Mouse (Mus musculus): ENCODE results near the gene Erp29. TPM values are rescaled to one million over a fixed set of nuclear protein-coding genes. Genes with fewer than 3 reads are reported as not detected.

The Erp29 gene
- polyA plus RNA-seq, 1 experiment: 282 TPM

DNA sequence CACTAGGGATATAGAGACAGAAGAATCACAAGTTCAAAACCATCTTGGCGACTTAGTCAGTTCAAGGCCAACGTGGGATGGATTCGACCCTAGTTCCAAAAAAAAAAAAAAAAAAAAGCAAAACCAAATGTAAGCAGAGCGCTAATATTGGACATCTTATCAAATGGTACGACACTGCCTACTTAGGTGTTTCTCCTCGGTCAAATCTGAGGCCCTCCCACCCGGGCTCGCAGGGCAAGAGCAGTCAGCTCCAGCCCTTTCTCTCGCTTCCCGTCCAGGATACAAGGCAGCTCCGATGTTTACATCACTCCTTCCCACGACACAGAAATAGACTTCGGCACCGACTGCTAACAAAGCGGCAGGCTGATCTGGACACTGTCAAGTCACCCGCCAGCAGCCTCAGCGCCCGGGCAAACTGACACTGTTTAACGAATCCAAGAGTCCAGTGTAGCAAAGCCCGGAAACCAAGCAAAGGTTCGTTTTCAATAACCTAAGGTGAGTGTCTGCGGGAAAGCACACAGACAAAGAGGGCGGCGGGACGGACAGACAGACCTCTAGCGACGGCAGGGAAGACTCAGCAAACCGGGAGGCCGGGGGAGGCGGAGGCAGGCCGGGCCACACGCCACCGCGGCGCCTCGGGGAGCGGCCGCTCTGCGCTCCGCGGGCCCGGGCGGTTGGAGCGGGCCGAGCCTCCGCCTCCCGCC, 67.4 kb downstream of the Erp29 start:
- TF ChIP-seq GATA1 (IDR thresholded peaks at IDR 0.05; ENCODE audit: low read length): no peak

DNA sequence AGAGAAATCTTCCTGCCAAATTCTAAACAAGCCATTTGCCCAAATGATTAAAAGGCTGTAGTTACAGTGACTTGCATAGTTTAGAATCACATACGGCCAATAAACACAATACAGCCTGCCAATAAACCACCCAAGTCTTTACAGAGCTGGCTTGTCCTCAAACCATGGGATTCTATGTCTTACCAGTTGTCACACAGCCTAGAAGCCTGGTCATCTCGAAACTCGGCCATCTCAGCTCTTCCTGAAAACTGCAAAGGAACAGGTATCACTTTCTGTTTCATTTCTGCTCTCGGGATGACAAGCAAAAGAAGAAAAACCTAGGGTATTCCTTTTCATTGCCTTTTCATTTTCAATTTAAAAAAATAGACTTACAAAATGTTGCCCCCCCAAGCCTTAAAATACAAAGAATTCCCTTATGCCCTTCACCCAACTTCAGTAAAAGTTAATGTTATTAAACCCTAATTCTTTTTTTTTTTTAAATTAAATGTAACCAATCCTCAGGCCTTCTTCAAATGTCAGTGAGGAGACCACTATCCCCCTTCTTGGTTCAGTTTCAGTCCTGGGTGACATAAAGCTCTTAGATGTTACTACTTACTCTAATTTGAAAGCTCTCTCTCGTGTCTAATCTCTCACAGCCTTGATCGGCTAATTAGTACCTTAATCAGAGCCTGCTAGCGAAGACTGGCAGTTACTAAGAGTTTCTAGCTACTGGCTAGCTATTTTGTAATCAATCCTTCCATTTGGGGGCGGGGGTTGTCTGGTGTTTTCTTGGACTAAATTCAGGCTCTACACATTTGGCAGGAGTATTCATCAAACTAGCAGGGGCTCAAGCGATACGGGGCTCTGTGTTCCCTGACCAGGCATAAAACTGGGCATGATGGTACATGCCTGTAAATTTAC, 68.2 kb downstream of the Erp29 start:
- no peak for TF ChIP-seq GATA1 (IDR thresholded peaks at IDR 0.05; ENCODE audit: low read length)

DNA sequence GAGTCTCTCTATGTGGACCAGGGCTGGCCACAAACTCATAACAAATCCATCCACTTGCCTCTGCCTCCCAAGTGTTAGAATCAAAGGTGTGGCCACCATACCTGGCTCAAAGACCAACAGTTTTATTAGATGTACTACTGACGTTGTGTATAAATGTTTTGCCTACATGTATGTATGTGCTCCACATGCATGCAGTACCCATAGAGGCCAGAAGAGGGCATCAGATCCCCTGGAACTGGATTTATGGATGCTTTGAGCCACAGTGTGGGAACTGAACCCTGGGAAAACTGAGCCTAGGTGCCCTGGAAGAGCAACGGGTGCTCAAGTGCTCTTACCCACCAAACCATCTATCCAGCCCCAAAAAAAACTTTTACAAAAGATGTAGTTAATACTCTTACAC, 71.6 kb downstream of the Erp29 start:
- no peak for TF ChIP-seq GATA1 (IDR thresholded peaks at IDR 0.05; ENCODE audit: low read length)

DNA sequence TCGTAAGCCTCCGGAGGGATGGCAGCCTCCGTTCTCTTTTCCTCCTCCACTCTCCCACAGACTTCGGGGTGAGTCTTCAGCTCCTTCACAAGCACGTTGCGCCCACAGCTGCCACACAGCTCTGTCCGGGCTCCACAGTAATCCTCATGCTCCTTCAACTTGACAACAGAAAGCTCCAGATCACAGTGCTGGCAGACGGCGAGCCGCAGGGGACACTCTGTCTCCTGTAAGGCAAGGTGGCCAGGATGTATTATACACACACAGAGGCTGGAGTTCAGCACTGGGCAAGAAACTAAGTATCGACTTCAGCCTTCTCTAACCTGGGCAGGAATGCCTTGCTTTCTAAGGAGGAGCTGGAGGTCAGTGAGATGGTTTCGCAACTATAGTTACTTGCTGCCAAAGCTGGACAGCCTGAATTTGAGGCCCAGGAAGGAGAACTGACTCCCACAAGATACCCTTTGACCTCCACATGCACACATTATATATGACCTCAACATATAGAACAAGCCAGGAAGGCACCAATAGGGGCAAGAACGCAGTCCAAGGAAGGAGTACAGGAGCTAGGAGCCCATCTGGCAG, 73.5 kb downstream of the Erp29 start:
- no peak for TF ChIP-seq GATA1 (IDR thresholded peaks at IDR 0.05; ENCODE audit: low read length)

Other genes with a start within 250 kb of the Erp29 start
- gene Rpl6, start 248.0 kb downstream of the Erp29 start, polyA plus RNA-seq (2012): 121 and 756 TPM in 2 replicates
- 15.6 and 19.3 TPM in 2 replicates for gene Hectd4, start 232.3 kb downstream of the Erp29 start, polyA plus RNA-seq (2012)
- gene Trafd1, start 66.9 kb downstream of the Erp29 start, polyA plus RNA-seq (2012): 14.7 and 17.8 TPM in 2 replicates
- gene Naa25, start 54.6 kb downstream of the Erp29 start, polyA plus RNA-seq (2012): 5.2 and 5.3 TPM in 2 replicates
- gene Tmem116, start 613 bp downstream of the Erp29 start, polyA plus RNA-seq (2012): 2.0 TPM in 2 replicates
- gene Adam1b, start 50.9 kb upstream of the Erp29 start, polyA plus RNA-seq (2012): not detected in 2 replicates
- gene Adam1a, start 93.0 kb upstream of the Erp29 start, polyA plus RNA-seq (2012): 0.11 and 0.15 TPM in 2 replicates
- not detected in 2 replicates for gene Gm42878, start 93.0 kb upstream of the Erp29 start, polyA plus RNA-seq (2012)
- gene Mapkapk5, start 93.4 kb upstream of the Erp29 start, polyA plus RNA-seq (2012): 52.3 and 61.2 TPM in 2 replicates
- 124 and 151 TPM in 2 replicates for gene Aldh2, start 141.3 kb upstream of the Erp29 start, polyA plus RNA-seq (2012)
- 1.0 and 1.3 TPM in 2 replicates for gene Acad12, start 166.4 kb upstream of the Erp29 start, polyA plus RNA-seq (2012)
- 2.6 and 3.5 TPM in 2 replicates for gene Acad10, start 208.0 kb upstream of the Erp29 start, polyA plus RNA-seq (2012)
- gene Brap, start 208.1 kb upstream of the Erp29 start, polyA plus RNA-seq (2012): 12.8 and 12.9 TPM in 2 replicates